Mouse (Mus musculus): ENCODE results near the gene Gm45208.
"Not testable (repeated sequence)": the region's sequence is repeated elsewhere in the genome, so short reads cannot be mapped to it uniquely, and the experiment has no call there.

Gm45208 gene

GRCm38 (mm10) chrX:7727176-7727575 is 5.1 kb downstream of the Gm45208 start:
- DNase-seq (ENCODE audit: low read depth, low spot score): no peak

GRCm38 (mm10) chrX:7728215-7728921 is 6.3 kb downstream of the Gm45208 start, which contains the start of gene Praf2:
Gene Praf2, plus strand, starts transcription at chrX:7728439.
- peak; percentile 88 for DNase-seq (ENCODE audit: low read depth, low spot score)

GRCm38 (mm10) chrX:7728922-7729265 is 6.8 kb downstream of the Gm45208 start:
- DNase-seq (ENCODE audit: low read depth, low spot score): no peak

GRCm38 (mm10) chrX:7733571-7734156 is 11.6 kb downstream of the Gm45208 start:
- DNase-seq (ENCODE audit: low read depth, low spot score): no peak

GRCm38 (mm10) chrX:7739336-7740081 is 17.5 kb downstream of the Gm45208 start:
- DNase-seq (ENCODE audit: low read depth, low spot score): no peak

GRCm38 (mm10) chrX:7740082-7740819 is 18.2 kb downstream of the Gm45208 start:
- no peak for DNase-seq (ENCODE audit: low read depth, low spot score)

GRCm38 (mm10) chrX:7741103-7741502 is 19.1 kb downstream of the Gm45208 start:
- DNase-seq (ENCODE audit: low read depth, low spot score): no peak

- DNase-seq (ENCODE audit: low read depth, low spot score): no peak
These were observed 21.4 kb downstream of the Gm45208 start for GRCm38 (mm10) chrX:7743470-7743869.

GRCm38 (mm10) chrX:7744940-7745339 is 22.9 kb downstream of the Gm45208 start:
- no peak for DNase-seq (ENCODE audit: low read depth, low spot score)

GRCm38 (mm10) chrX:7745429-7745828 is 23.4 kb downstream of the Gm45208 start:
- no peak for DNase-seq (ENCODE audit: low read depth, low spot score)

GRCm38 (mm10) chrX:7750432-7751116 is 28.5 kb downstream of the Gm45208 start, which contains the start of gene Ccdc120:
Gene Ccdc120, minus strand, starts transcription at chrX:7750905.
- DNase-seq (ENCODE audit: low read depth, low spot score): no peak

GRCm38 (mm10) chrX:7753627-7754026 is 31.6 kb downstream of the Gm45208 start:
- DNase-seq (ENCODE audit: low read depth, low spot score): not testable (repeated sequence)

GRCm38 (mm10) chrX:7762137-7762920 is 40.3 kb downstream of the Gm45208 start, which contains the start of gene Tfe3:
Gene Tfe3, plus strand, starts transcription at chrX:7762560.
- peak; percentile 93 for DNase-seq (ENCODE audit: low read depth, low spot score)

- no peak for DNase-seq (ENCODE audit: low read depth, low spot score)
These were observed 40.8 kb downstream of the Gm45208 start for GRCm38 (mm10) chrX:7762921-7763197.

GRCm38 (mm10) chrX:7763631-7764393 is 41.8 kb downstream of the Gm45208 start:
- DNase-seq (ENCODE audit: low read depth, low spot score): peak; percentile 22

GRCm38 (mm10) chrX:7764657-7765280 is 42.7 kb downstream of the Gm45208 start:
- DNase-seq (ENCODE audit: low read depth, low spot score): no peak

GRCm38 (mm10) chrX:7765281-7765670 is 43.2 kb downstream of the Gm45208 start:
- DNase-seq (ENCODE audit: low read depth, low spot score): no peak

GRCm38 (mm10) chrX:7765764-7766163 is 43.7 kb downstream of the Gm45208 start:
- peak; percentile 36 for DNase-seq (ENCODE audit: low read depth, low spot score)

GRCm38 (mm10) chrX:7769302-7770017 is 47.4 kb downstream of the Gm45208 start:
- DNase-seq (ENCODE audit: low read depth, low spot score): no peak
